Mouse (Mus musculus) spleen, postnatal 14 days (tissue): ENCODE measurements around the gene Grin2b.
"Not testable (repeated sequence)": the region's sequence is repeated elsewhere in the genome, so short reads cannot be mapped to it uniquely, and the experiment has no call there.

Experiments used
- DNase-seq, 2 experiments: peaks; one replicate each; pipeline ENCODE4 v3.0.0; 2021 to 2022; ENCODE audit warnings: low spot score in 2 of 2

Grin2b gene

GRCm38 (mm10) chr6:135700717-135701345 is 472.5 kb downstream of the Grin2b start:
- DNase-seq = no peak

- no peak for DNase-seq
Measured at GRCm38 (mm10) chr6:135692533-135692932, 480.8 kb downstream of the Grin2b start.

- no peak for DNase-seq
Measured at GRCm38 (mm10) chr6:135691561-135691960, 481.8 kb downstream of the Grin2b start.

GRCm38 (mm10) chr6:135687926-135688325 is 485.4 kb downstream of the Grin2b start:
- DNase-seq = no peak

- no peak for DNase-seq
Measured at GRCm38 (mm10) chr6:135684206-135684605, 489.1 kb downstream of the Grin2b start.

GRCm38 (mm10) chr6:135681423-135681822 is 491.9 kb downstream of the Grin2b start:
- DNase-seq = not testable (repeated sequence)

- DNase-seq = no peak
Measured at GRCm38 (mm10) chr6:135680105-135680710, 493.1 kb downstream of the Grin2b start.

GRCm38 (mm10) chr6:135674380-135674779 is 498.9 kb downstream of the Grin2b start:
- DNase-seq = no peak

GRCm38 (mm10) chr6:135672003-135672402 is 501.3 kb downstream of the Grin2b start:
- no peak for DNase-seq
